Mouse (Mus musculus) kidney, embryonic 16.5 days (tissue): ENCODE data around the gene Hmox1. TPM values are rescaled to one million over a fixed set of nuclear protein-coding genes. Genes with fewer than 3 reads are reported as not detected.

Experiments
- polyA plus RNA-seq: library from polyadenylated mRNA; unstranded; fragments of >200 nt; fragmentation: Nextera tagmentation; extraction: Ambion mirVana; gene quantifications from 2 replicates; pipeline ENCODE4 v1.2.1, GENCODE M21; 2015

Hmox1 gene
- polyA plus RNA-seq, 1 experiment from 2014 or later, result 56.2 TPM

Other genes with a start within 250 kb of the Hmox1 start
- not detected in 2 replicates for gene Isx, start 220.4 kb upstream of the Hmox1 start, polyA plus RNA-seq
- gene Hmgxb4, start 100.3 kb upstream of the Hmox1 start, polyA plus RNA-seq, result 33.8 and 45.4 TPM in 2 replicates
- gene Tom1, start 59.9 kb upstream of the Hmox1 start, polyA plus RNA-seq, result 33.8 and 35.7 TPM in 2 replicates
- gene Mcm5, start 15.9 kb downstream of the Hmox1 start, polyA plus RNA-seq, result 189 and 191 TPM in 2 replicates
- gene Rasd2, start 120.3 kb downstream of the Hmox1 start, polyA plus RNA-seq, result 2.1 and 2.3 TPM in 2 replicates